8 mouse cellular contexts compared by ENCODE assay signal in the genomic region with DNA sequence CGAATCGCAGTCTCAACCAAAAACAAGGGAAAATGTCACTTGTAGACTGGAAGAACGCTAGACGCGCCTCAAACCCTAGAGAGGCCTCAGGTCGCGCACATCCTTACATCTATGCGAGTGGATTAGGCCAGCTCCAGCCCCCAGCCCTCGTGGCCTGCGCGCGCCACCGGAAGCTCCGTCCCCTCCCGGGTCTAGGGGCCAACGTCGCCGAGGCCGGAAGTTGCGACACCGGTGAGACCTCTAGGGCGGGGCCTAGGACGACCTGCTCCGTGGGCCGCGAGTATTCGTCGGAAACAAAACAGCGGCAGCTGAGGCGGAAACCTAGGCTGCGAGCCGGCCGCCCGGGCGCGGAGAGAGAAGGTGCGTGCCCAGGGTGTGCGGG. TPM values are rescaled to one million over a fixed set of nuclear protein-coding genes. Genes with fewer than 3 reads are reported as not detected.
DNase-seq lines count a peak whose midpoint lies in the region; ATAC-seq and TF ChIP-seq lines count a peak whose summit lies in the region.

A gene (plus strand): TSS at position 219 of the 382 bp plus-strand sequence.

- H3K9ac ChIP-seq in heart, embryonic 11.5 days (ENCODE audit: low read depth, low read length) = peak within 1 kb of the TSS; percentile 96
- peak within 1 kb of the TSS; percentile 85 for H3K9ac ChIP-seq in kidney, embryonic 16.5 days (replicated peaks; ENCODE audit: low read length)
- H3K9ac ChIP-seq in liver, adult 2 months (ENCODE audit: low read depth, low read length) = peak within 1 kb of the TSS; percentile 84

- peak; percentile 96 for DNase-seq in B cell, adult 2 months
- peak; percentile 97 for DNase-seq in brain, adult 2 months (ENCODE audit: low read depth, low spot score)
- DNase-seq in liver, adult 2 months (ENCODE audit: extremely low read depth, low read depth, low spot score) = peak; percentile 77
- peak; percentile 95 for DNase-seq in splenic B cell, adult 2 months (ENCODE audit: low read depth, low spot score)

- H3K27ac ChIP-seq in heart, embryonic 11.5 days (ENCODE audit: low read depth, low read length) = peak within 1 kb of the TSS; percentile 92
- H3K27ac ChIP-seq in kidney, embryonic 16.5 days (ENCODE audit: low read length) = peak within 1 kb of the TSS; percentile 96
- H3K27ac ChIP-seq in liver, adult 2 months (replicated peaks; ENCODE audit: insufficient read depth, low read depth, low read length) = peak within 1 kb of the TSS; percentile 83

- no peak for TF ChIP-seq CTCF in liver, adult 2 months (IDR thresholded peaks at IDR 0.05; ENCODE audit: low read depth, low read length)

- peak within 1 kb of the TSS; percentile 87 for H3K4me2 ChIP-seq in heart, embryonic 11.5 days
- peak within 1 kb of the TSS; percentile 77 for H3K4me2 ChIP-seq in kidney, embryonic 16.5 days (replicated peaks; ENCODE audit: low read depth, low read length)
- peak within 1 kb of the TSS; percentile 98 for H3K4me2 ChIP-seq in myocyte (ENCODE audit: low read depth)

- peak within 1 kb of the TSS; percentile 96 for H3K4me3 ChIP-seq in heart, embryonic 11.5 days (ENCODE audit: low read depth, low read length)
- H3K4me3 ChIP-seq in kidney, embryonic 16.5 days (ENCODE audit: low read length) = peak within 1 kb of the TSS; percentile 89
- H3K4me3 ChIP-seq in liver, adult 2 months (ENCODE audit: insufficient read depth, low read depth, low read length) = peak within 1 kb of the TSS; percentile 80
- peak within 1 kb of the TSS; percentile 60 for H3K4me3 ChIP-seq in myocyte

- no peaks in the 10 kb centered on the region for H3K27me3 ChIP-seq in heart, embryonic 11.5 days (ENCODE audit: control insufficient read depth, insufficient read depth, low read length)
- no peaks in the 10 kb centered on the region for H3K27me3 ChIP-seq in kidney, embryonic 16.5 days (ENCODE audit: insufficient read depth, low read length)
- H3K27me3 ChIP-seq in liver, adult 2 months (ENCODE audit: control insufficient read depth, insufficient read depth, low read length) = no peaks in the 10 kb centered on the region
- H3K27me3 ChIP-seq in myocyte (ENCODE audit: control insufficient read depth, insufficient read depth, insufficient read length) = no peaks in the 10 kb centered on the region
- H3K27me3 ChIP-seq in splenic B cell, adult 2 months (ENCODE audit: control insufficient read depth, insufficient read depth, low read length, poor library complexity, severe bottlenecking) = no peaks in the 10 kb centered on the region

- peak; percentile 97 for ATAC-seq in erythroblast, adult 5-6 weeks (replicated peaks; ENCODE audit: low FRiP score, poor library complexity, severe bottlenecking)
- ATAC-seq in heart, embryonic 11.5 days (replicated peaks; ENCODE audit: insufficient number of reproducible peaks, low FRiP score, low TSS enrichment) = peak; percentile 98
- peak; percentile 98 for ATAC-seq in kidney, embryonic 16.5 days (ENCODE audit: low FRiP score, low TSS enrichment)

- peak; percentile 66; the same call in 1 of the 2 replicates for TF ChIP-seq POLR2A in liver, adult 2 months (IDR thresholded peaks at IDR 0.05; ENCODE audit: extremely low read depth, insufficient read depth, low read length)
- peak; percentile 74 for TF ChIP-seq POLR2A in myocyte (IDR thresholded peaks at IDR 0.05; ENCODE audit: insufficient read length, low read depth)

- WGBS in heart, embryonic 11.5 days (ENCODE audit: insufficient replicate concordance) = under 1% methylated on average over 38 of the region's 38 CpGs
- under 1% methylated on average over 38 of the region's 38 CpGs for WGBS in kidney, embryonic 16.5 days
- under 1% methylated on average over 38 of the region's 38 CpGs for WGBS in liver, adult 2 months

- peak within 1 kb of the TSS; percentile 46 for H3ac ChIP-seq in myocyte (ENCODE audit: control insufficient read depth, insufficient read length)

- H3K9me3 ChIP-seq in heart, embryonic 11.5 days (replicated peaks; ENCODE audit: control insufficient read depth, low read length) = no peaks in the 10 kb centered on the region
- no peaks in the 10 kb centered on the region for H3K9me3 ChIP-seq in kidney, embryonic 16.5 days (ENCODE audit: low read length)

- peaks cover 6% of the 10 kb centered on the region; the same call in 1 of the 2 replicates for H3K4me1 ChIP-seq in heart, embryonic 11.5 days (ENCODE audit: control insufficient read depth, insufficient read depth, low read length)
- peaks cover 30% of the 10 kb centered on the region for H3K4me1 ChIP-seq in kidney, embryonic 16.5 days (ENCODE audit: insufficient read depth, low read length)
- H3K4me1 ChIP-seq in liver, adult 2 months (ENCODE audit: control insufficient read depth, insufficient read depth, low read length) = peaks cover 7% of the 10 kb centered on the region

- H3K79me2 ChIP-seq in liver, adult 2 months (ENCODE audit: control insufficient read depth, insufficient read depth, low read length) = peaks cover 22% of the 10 kb centered on the region; the same call in 1 of the 2 replicates
- H3K79me2 ChIP-seq in myocyte (ENCODE audit: control insufficient read depth, insufficient read depth) = peaks cover 42% of the 10 kb centered on the region

- H3K36me3 ChIP-seq in heart, embryonic 11.5 days (ENCODE audit: control insufficient read depth, insufficient read depth, low read length) = no peaks in the 10 kb centered on the region; the same call in 1 of the 2 replicates
- H3K36me3 ChIP-seq in kidney, embryonic 16.5 days (ENCODE audit: insufficient read depth, low read length) = peaks cover 10% of the 10 kb centered on the region
- H3K36me3 ChIP-seq in liver, adult 2 months (ENCODE audit: control insufficient read depth, insufficient read depth, low read length) = peaks cover 6% of the 10 kb centered on the region; the same call in 1 of the 2 replicates
- H3K36me3 ChIP-seq in myocyte (ENCODE audit: control insufficient read depth, insufficient read depth) = peaks cover 13% of the 10 kb centered on the region
- 0 out of 2 replicates have a peak, but pooled peaks cover 2% of the 10 kb centered on the region for H3K36me3 ChIP-seq in splenic B cell, adult 2 months (ENCODE audit: control insufficient read depth, insufficient read depth, low read length, poor library complexity, severe bottlenecking)

TF ChIP-seq in myocyte, 11 proteins besides CTCF, POLR2A, EP300 and RAD21:
- peak; percentile 78 for TF ChIP-seq CEBPB (IDR thresholded peaks at IDR 0.05; ENCODE audit: insufficient read depth, poor library complexity, severe bottlenecking)
- peak; percentile 99 for TF ChIP-seq POLR2AphosphoS2 (IDR thresholded peaks at IDR 0.05; ENCODE audit: insufficient read length, low read depth)
- TF ChIP-seq TCF12 (IDR thresholded peaks at IDR 0.05; ENCODE audit: insufficient read depth, poor library complexity, severe bottlenecking) = no peak
- no peak for TF ChIP-seq SRF (IDR thresholded peaks at IDR 0.05; ENCODE audit: control insufficient read depth, insufficient read length, low read depth)
- TF ChIP-seq TCF3 (IDR thresholded peaks at IDR 0.05; ENCODE audit: insufficient read length, low read depth) = no peak
- no peak for TF ChIP-seq E2F4 (IDR thresholded peaks at IDR 0.05; ENCODE audit: insufficient read depth)
- no peak for TF ChIP-seq USF1 (IDR thresholded peaks at IDR 0.05; ENCODE audit: low read depth)
- TF ChIP-seq MYOD1 (IDR thresholded peaks at IDR 0.05; ENCODE audit: control insufficient read depth in 1 of 3, insufficient read length in 2 of 3, low read depth in 2 of 3) = no peak
- TF ChIP-seq MYOG (IDR thresholded peaks at IDR 0.05; ENCODE audit: control insufficient read depth in 1 of 3, insufficient read depth in 1 of 3, insufficient read length in 2 of 3, low read depth in 2 of 3) = peak in 1 of 3 experiments; percentile 36
- TF ChIP-seq MAX (IDR thresholded peaks at IDR 0.05; ENCODE audit: low read depth) = peak; percentile 67
- no peak for TF ChIP-seq REST (IDR thresholded peaks at IDR 0.05; ENCODE audit: insufficient read depth, insufficient read length)

RNA-seq across cellular contexts. Expression of the gene that starts here (rescaled TPM):
- total RNA-seq in erythroblast, adult 5-6 weeks (2015; ENCODE audit: low replicate concordance) = 26.7 and 42.2 TPM in 2 replicates
- 22.0 and 24.4 TPM in 2 replicates for total RNA-seq in erythroblast, adult 5-6 weeks (2017; ENCODE audit: low replicate concordance)
- polyA plus RNA-seq in heart, embryonic 11.5 days (2014; fragmentation: Nextera tagmentation; extraction: Ambion mirVana) = 54.9 and 58.6 TPM in 2 replicates
- polyA plus RNA-seq in kidney, embryonic 16.5 days (2015; fragmentation: Nextera tagmentation; extraction: Ambion mirVana) = 70.0 and 72.7 TPM in 2 replicates
- 17.0 and 17.3 TPM in 2 replicates for total RNA-seq in liver, adult 2 months (2014; rRNA removed)
- polyA plus RNA-seq in liver, adult 2 months (2012; rRNA removed) = 11.4 and 12.2 TPM in 2 replicates
- polyA plus RNA-seq in myocyte (2012; fragmentation: generic; extraction: Trizol) = 53.7 TPM

Comparison
In these comparisons a context has a peak if more than half of its experiments do, and no peak if none do; other contexts are left out.
1. Peak in every context shown above with its lines: DNase-seq, ATAC-seq, H3K4me3 ChIP-seq and H3K27ac ChIP-seq.